Mouse (Mus musculus) layer of hippocampus, adult 18-20 months (tissue): ENCODE measurements at regions not wholly inside any gene's neighbourhood (a gene's known extent, or its start where the extent isn't known, plus 50 kb on each side); places are given as distances from the start of the nearest gene placed in this dataset.

Source experiments
- DNase-seq, 2 experiments: peaks; one replicate each; pipeline ENCODE4 v3.0.0; 2022; ENCODE audit warnings: low spot score in 2 of 2

GRCm38 (mm10) chr3:62985033-62985432, 256.3 kb upstream of the Mme start:
- DNase-seq, result no peak

- DNase-seq, result no peak
Observed at GRCm38 (mm10) chr3:62976906-62977305, 264.4 kb upstream of the Mme start.

GRCm38 (mm10) chr3:62963244-62963643, 278.1 kb upstream of the Mme start:
- DNase-seq, result no peak

- DNase-seq, result no peak
Observed at GRCm38 (mm10) chr3:62962608-62963007, 278.7 kb upstream of the Mme start.

- DNase-seq, result no peak
Observed at GRCm38 (mm10) chr3:62945356-62945755, 296.0 kb upstream of the Mme start.

- DNase-seq, result no peak
Observed at GRCm38 (mm10) chr3:62938601-62939000, 302.7 kb upstream of the Mme start.

GRCm38 (mm10) chr3:62924441-62924840, 316.9 kb upstream of the Mme start:
- DNase-seq, result peak in 1 of 2 experiments; percentile 69

- no peak for DNase-seq
Observed at GRCm38 (mm10) chr3:62916899-62917298, 312.0 kb upstream of the Gpr149 start.

- no peak for DNase-seq
Observed at GRCm38 (mm10) chr3:62885104-62885503, 280.2 kb upstream of the Gpr149 start.

- DNase-seq, result no peak
Observed at GRCm38 (mm10) chr3:62882310-62883073, 277.6 kb upstream of the Gpr149 start.

GRCm38 (mm10) chr3:62860731-62861130, 255.8 kb upstream of the Gpr149 start:
- peak; percentile 11 to 59 for DNase-seq

GRCm38 (mm10) chr3:62835695-62836476, 230.9 kb upstream of the Gpr149 start:
- no peak for DNase-seq

GRCm38 (mm10) chr3:62823892-62824291, 219.0 kb upstream of the Gpr149 start:
- no peak for DNase-seq

GRCm38 (mm10) chr3:62801044-62801443, 196.1 kb upstream of the Gpr149 start:
- no peak for DNase-seq

GRCm38 (mm10) chr3:62786233-62786632, 181.3 kb upstream of the Gpr149 start:
- DNase-seq, result no peak
